Mouse (Mus musculus) G1E (cell line): ENCODE results near the gene Gm29609. TPM values are rescaled to one million over a fixed set of nuclear protein-coding genes. Genes with fewer than 3 reads are reported as not detected.

Source experiments
- ATAC-seq: 2 replicates; pipeline ENCODE4 v1.8.0; 2016; ENCODE audit warnings: mild to moderate bottlenecking; ENCODE audit not compliant: insufficient number of reproducible peaks, poor library complexity, low FRiP score, severe bottlenecking; ENCODE audit errors: extremely low read depth
- DNase-seq: peaks from one replicate; pipeline ENCODE4 v3.0.0; 2012; ENCODE audit warnings: low spot score
- H3K27me3 ChIP-seq: 2 replicates; pipeline ENCODE4 v1.6.1; 2012; ENCODE audit warnings: mild to moderate bottlenecking, low read length, inconsistent platforms; ENCODE audit not compliant: insufficient read depth
- H3K36me3 ChIP-seq: replicated peaks from 2 replicates; pipeline ENCODE3; 2012; ENCODE audit warnings: mild to moderate bottlenecking, inconsistent platforms
- H3K4me1 ChIP-seq: 2 replicates; pipeline ENCODE4 v1.6.1; 2012; ENCODE audit warnings: low read depth, low read length, inconsistent platforms, mixed read lengths; ENCODE audit not compliant: insufficient read depth
- H3K4me3 ChIP-seq: 2 replicates; pipeline ENCODE4 v1.5.1; 2012; ENCODE audit warnings: low read depth, mild to moderate bottlenecking, inconsistent platforms, low read length, moderate library complexity, mixed read lengths
- H3K9me3 ChIP-seq: replicated peaks from 2 replicates; pipeline ENCODE4 v1.6.1; 2012; ENCODE audit warnings: inconsistent platforms
- CTCF ChIP-seq: IDR thresholded peaks from 2 replicates; pipeline ENCODE4 v1.5.1; 2012; ENCODE audit warnings: low read depth, low read length, inconsistent platforms, mixed read lengths
- GATA1 ChIP-seq: IDR thresholded peaks from 2 replicates; pipeline ENCODE4 v1.6.1; 2012; ENCODE audit warnings: borderline replicate concordance, low read length, inconsistent platforms, mixed read lengths
- GATA2 ChIP-seq: IDR thresholded peaks from 2 replicates; pipeline ENCODE4 v1.6.1; 2012; ENCODE audit warnings: low read depth, low read length, inconsistent platforms, borderline replicate concordance
- POLR2AphosphoS5 ChIP-seq: IDR thresholded peaks from 2 replicates; pipeline ENCODE4 v1.6.1; 2012; ENCODE audit warnings: low read depth, low read length, inconsistent platforms; ENCODE audit not compliant: insufficient replicate concordance
- TAL1 ChIP-seq: conservative IDR thresholded peaks from 2 replicates; pipeline ENCODE4 v1.6.1; 2012; ENCODE audit warnings: low read depth, low read length, inconsistent platforms, mixed read lengths
- polyA plus RNA-seq: library from polyadenylated mRNA; stranded (reverse); fragments of >175 nt; gene quantifications from 2 replicates; pipeline ENCODE4 v1.2.3, GENCODE M21; 2012
- total RNA-seq, 2 experiments: library from RNA; stranded (forward) in 1 of 2; stranded (reverse) in 1 of 2; fragments of 200-1000 nt in 1 of 2; fragments of >200 nt in 1 of 2; fragmentation: Nextera tagmentation in 1 of 2; gene quantifications; 2 replicates each; pipeline ENCODE4 v1.2.3; 2014 to 2017

The Gm29609 gene
- total and polyA plus RNA-seq, 3 experiments: 2.8 to 7.2 (median 7.1) TPM

DNA sequence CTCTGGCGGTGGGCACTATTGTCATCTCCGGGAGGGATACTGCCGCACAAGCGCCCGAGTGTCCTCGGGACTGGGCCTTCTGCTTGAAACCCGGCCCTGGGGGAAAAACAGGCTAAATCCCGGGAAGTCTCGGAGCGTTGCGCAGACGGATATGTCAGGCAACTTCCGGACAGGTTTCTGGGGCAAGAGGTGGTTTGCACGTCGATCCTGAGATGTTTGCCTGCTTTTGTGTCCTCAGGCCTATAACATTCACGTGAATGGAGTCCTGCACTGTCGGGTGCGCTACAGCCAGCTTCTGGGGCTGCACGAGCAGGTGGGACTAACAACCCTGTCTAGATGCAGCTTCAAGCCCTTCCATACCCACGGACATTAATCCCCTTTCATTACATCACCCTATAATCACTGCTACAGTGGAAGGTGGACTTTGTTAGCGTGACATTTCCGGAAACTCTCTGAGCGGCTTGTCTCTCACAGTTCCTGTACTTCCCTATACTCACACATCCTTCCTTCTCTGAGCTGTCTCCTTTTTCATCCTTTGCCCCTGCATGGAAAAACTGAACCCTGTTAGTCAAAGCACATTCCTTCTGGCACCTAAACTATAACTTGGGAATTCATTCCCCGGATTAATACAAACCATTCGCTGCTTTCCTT, 14.0 kb upstream of the Gm29609 start:
- TF ChIP-seq CTCF: no peak
- no peak for TF ChIP-seq GATA2
- TF ChIP-seq POLR2AphosphoS5: no peak
- no peak for TF ChIP-seq GATA1
- no peak for TF ChIP-seq TAL1
- ATAC-seq: no peak
- H3K27me3 ChIP-seq: no peaks in the 10 kb centered on the region
- DNase-seq: no peak
- peak overlapping the region; percentile 88 for H3K4me3 ChIP-seq
- H3K9me3 ChIP-seq: no peaks in the 10 kb centered on the region
- H3K36me3 ChIP-seq: peaks cover 74% of the 10 kb centered on the region
- H3K4me1 ChIP-seq: peaks cover 61% of the 10 kb centered on the region

DNA sequence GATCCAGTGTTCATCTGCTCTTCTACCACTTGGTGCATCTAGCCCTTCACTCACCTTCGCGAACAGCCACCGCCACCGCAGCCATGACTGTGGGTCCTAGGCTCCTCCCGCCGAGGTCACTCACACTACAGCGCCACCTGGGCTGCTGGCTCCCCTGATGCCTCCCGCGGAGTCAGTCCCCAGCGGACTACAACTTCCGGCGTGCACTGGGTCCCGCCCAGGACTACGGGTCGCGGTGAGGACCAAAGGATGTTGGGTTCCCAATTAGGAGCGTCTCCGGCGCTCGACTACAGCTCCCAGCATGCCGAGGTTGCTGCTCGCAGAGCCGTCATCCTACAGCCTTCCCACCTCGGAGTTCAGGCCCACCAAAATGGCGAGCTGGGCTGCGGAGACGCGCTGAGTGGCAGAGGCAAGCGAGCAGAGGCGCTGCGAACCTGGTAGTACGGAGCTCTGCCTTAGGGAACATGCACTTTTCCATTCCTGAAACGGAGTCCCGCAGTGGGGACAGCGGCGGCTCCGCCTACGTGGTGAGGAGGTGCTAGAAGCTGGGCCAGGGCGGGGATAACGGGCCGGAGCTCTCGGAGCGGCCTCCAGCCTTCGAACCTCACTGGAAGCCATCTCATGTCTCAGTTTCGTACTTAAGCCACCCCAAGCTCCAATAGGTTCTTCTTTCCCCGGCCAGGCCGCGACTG, 13.4 kb upstream of the Gm29609 start, which contains the start of the genes Snx17 and Eif2b4:
TSS of gene Snx17 (plus strand) at position 289 of the 692 bp plus-strand sequence.
TSS of gene Eif2b4 (minus strand) at position 492 of the 692 bp plus-strand sequence.
- DNase-seq: peak; percentile 86
- peaks cover 74% of the 10 kb centered on the region for H3K36me3 ChIP-seq

DNA sequence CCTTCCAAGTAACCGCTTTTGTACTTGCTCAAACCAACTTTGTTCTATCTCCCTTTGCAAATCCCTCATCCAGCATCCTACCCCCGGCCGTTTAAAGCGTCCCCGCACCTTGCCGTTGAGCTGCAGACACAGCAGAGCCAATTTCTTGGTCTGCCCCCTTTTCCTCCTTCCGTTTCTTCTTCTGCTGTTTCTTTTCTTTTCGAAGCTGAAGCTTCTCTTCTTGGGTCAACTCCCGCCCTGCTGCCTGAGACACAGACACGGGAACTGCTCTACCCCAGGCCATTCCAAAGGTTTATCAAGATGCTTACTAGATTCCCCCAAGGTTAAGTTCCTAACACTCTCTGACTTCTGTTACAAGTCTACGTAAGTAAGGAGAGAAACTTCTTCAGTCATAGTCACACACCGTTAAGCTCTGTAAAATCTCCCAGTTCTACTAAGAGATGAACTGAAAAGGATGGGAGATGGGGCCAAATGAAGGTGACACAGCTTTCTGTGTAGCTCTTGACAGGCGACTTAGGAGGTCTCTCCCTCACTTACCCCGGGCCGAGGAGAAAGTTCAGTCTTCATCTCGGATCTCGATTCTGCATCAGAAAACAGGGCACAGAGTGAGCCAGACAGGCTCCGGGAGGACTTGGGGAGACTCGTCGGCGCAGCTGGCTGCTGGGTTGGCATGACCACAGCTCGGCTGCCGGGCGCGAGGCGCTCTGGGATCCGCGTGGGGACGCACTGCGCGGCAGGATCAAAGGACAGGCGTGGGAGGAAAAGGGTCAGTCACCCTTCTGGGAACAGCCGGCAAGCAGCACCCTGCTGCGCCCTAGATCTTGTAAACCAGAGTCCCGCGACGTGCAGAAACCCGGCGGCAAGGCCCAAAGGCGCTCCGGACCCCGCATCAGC, 12.6 kb upstream of the Gm29609 start:
- Histone ChIP-seq H3K27me3 (no peaks in the 10 kb centered on the region), H3K4me3 (peak overlapping the region; percentile 88), H3K36me3 (peaks cover 74% of the 10 kb centered on the region), H3K9me3 (no peaks in the 10 kb centered on the region), H3K4me1 (peaks cover 47% of the 10 kb centered on the region)
- TF ChIP-seq CTCF (no peak), GATA1 (no peak), TAL1 (no peak), POLR2AphosphoS5 (no peak), GATA2 (no peak)
- DNase-seq (no peak), ATAC-seq (no peak)

More for the DNA sequence above, 13.4 kb upstream of the Gm29609 start, which contains the start of the genes Snx17 and Eif2b4:
- Histone ChIP-seq H3K4me3 (peak within 1 kb of the TSS; percentile 88), H3K4me1 (peaks cover 55% of the 10 kb centered on the region), H3K9me3 (no peaks in the 10 kb centered on the region), H3K27me3 (no peaks in the 10 kb centered on the region)
- TF ChIP-seq GATA2: no peak
- TF ChIP-seq POLR2AphosphoS5: no peak
- TF ChIP-seq TAL1: no peak
- TF ChIP-seq GATA1: no peak
- no peak for TF ChIP-seq CTCF
- ATAC-seq: peak; percentile 89

DNA sequence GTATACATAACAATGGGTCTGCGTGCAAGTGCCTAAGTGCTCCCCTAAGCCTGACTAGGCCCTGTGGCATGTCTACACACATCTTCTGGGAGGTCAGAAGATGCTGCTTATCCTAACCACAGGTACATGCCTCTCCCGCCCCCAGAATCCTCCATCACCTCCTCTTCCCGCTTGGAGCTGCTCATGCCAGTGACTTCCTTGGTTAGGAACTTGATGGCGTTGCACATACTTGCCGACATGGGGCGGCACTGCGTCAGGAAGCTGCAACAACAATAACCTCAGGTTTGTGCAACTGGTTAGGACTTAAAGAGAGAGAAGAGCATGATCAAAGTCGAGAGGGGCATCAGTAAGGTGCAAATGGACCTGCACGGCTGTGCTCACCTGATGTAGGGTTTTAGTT, 10.5 kb upstream of the Gm29609 start:
- Histone ChIP-seq H3K4me3 (no peak overlapping the region), H3K4me1 (peaks cover 32% of the 10 kb centered on the region), H3K9me3 (no peaks in the 10 kb centered on the region), H3K36me3 (peaks cover 64% of the 10 kb centered on the region), H3K27me3 (no peaks in the 10 kb centered on the region)
- TF ChIP-seq CTCF (no peak), TAL1 (no peak), GATA1 (no peak), POLR2AphosphoS5 (no peak), GATA2 (no peak)
- DNase-seq (no peak), ATAC-seq (no peak)

DNA sequence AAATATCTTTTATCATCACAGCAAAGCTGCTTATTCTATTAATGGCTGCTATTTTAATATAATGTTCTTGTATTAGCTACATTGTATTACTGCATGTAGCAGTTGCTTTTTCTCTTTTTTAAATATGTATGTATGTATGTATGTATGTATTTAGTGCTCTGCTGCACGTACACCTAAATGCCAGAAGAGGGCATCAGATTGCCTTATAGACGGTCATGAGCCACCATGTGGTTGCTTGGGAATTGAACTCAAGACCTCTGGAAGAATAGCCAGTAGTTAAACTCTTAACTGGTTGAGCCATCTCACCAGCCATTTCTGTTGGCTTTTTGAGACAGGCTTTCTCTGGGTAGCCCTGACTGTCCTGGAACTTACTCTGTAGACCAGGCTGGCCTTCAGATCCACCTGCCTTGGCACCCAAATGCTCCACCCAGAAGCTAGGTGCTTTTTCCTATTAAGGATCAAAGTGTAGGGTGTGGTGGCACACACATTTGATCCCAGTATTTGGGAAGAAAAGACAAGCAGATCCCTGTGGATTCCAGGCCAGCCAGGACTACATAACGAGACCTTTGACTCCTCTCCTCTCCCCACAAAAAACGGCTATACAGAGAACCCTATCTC, 8.6 kb upstream of the Gm29609 start:
- H3K9me3 ChIP-seq: no peaks in the 10 kb centered on the region
- peaks cover 27% of the 10 kb centered on the region for H3K4me1 ChIP-seq
- peaks cover 54% of the 10 kb centered on the region for H3K36me3 ChIP-seq
- no peak overlapping the region for H3K4me3 ChIP-seq
- ATAC-seq (no peak), DNase-seq (no peak)
- TF ChIP-seq TAL1 (no peak), GATA1 (no peak), GATA2 (no peak), CTCF (0 out of 2 replicates have a peak, but pooled peaks have one; percentile 25), POLR2AphosphoS5 (no peak)
- H3K27me3 ChIP-seq: no peaks in the 10 kb centered on the region

DNA sequence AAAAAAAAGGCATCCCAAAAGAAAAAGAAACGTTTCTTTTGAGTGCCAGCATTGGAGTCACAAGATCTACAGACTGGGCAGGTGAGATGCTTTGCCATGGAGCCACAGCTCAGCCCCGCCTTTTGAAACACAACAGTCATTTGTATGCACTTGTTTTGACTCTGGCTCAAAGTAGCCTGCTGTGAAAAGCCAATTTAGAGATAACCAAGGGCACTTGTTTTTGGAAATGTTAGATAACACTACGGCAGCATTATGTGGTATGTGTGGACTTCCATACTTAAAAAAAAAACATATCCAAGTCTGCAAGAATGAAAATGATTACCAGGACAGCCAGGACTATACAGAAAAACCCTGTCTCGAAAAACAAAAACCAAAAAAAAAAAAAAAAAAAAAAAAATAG, 4.0 kb upstream of the Gm29609 start:
- ATAC-seq (no peak), DNase-seq (no peak)
- H3K4me3 ChIP-seq: no peak overlapping the region
- H3K27me3 ChIP-seq: no peaks in the 10 kb centered on the region
- H3K36me3 ChIP-seq: peaks cover 34% of the 10 kb centered on the region
- H3K4me1 ChIP-seq: peaks cover 21% of the 10 kb centered on the region
- no peak for TF ChIP-seq POLR2AphosphoS5
- no peak; the same call in 1 of the 2 replicates for TF ChIP-seq TAL1
- TF ChIP-seq GATA1: no peak
- TF ChIP-seq CTCF: no peak
- no peak for TF ChIP-seq GATA2
- H3K9me3 ChIP-seq: no peaks in the 10 kb centered on the region
